Mouse (Mus musculus) stomach, embryonic 16.5 days (tissue): Measurements from ENCODE around the gene 2200002J24Rik. TPM values are rescaled to one million over a fixed set of nuclear protein-coding genes. Genes with fewer than 3 reads are reported as not detected.

Source experiments
- ATAC-seq: fragments of 200-750 bp; cut with Nextera tagmentation; 2 replicates; pipeline ENCODE4 v1.8.0; 2017; ENCODE audit warnings: moderate number of reproducible peaks, moderate TSS enrichment; ENCODE audit not compliant: insufficient read depth, low FRiP score
- H3K27ac ChIP-seq: fragments of 300-500 bp; sonication (generic); 2 replicates; pipeline ENCODE4 v1.5.1; 2014; ENCODE audit warnings: low read length
- H3K27me3 ChIP-seq: fragments of 300-500 bp; sonication (generic); 2 replicates; pipeline ENCODE4 v1.6.1; 2014; ENCODE audit warnings: low read length, control low read depth, mixed read lengths; ENCODE audit not compliant: control insufficient read depth, insufficient read depth
- H3K36me3 ChIP-seq: fragments of 300-500 bp; sonication (generic); 2 replicates; pipeline ENCODE4 v1.6.1; 2014; ENCODE audit warnings: low read length; ENCODE audit not compliant: control insufficient read depth, insufficient read depth
- H3K4me1 ChIP-seq: fragments of 300-500 bp; sonication (generic); 2 replicates; pipeline ENCODE4 v1.6.1; 2014; ENCODE audit warnings: low read length, control low read depth, mixed read lengths; ENCODE audit not compliant: control insufficient read depth, insufficient read depth
- H3K4me2 ChIP-seq: fragments of 300-500 bp; sonication (generic); 2 replicates; pipeline ENCODE4 v1.6.1; 2014; ENCODE audit warnings: low read depth, low read length, mixed read lengths
- H3K4me3 ChIP-seq: fragments of 300-500 bp; sonication (generic); replicated peaks from 2 replicates; pipeline ENCODE4 v1.5.1; 2014; ENCODE audit warnings: mild to moderate bottlenecking, low read length
- H3K9ac ChIP-seq: fragments of 300-500 bp; sonication (generic); 2 replicates; pipeline ENCODE4 v1.6.1; 2014; ENCODE audit warnings: low read length
- H3K9me3 ChIP-seq: fragments of 300-500 bp; sonication (generic); replicated peaks from 2 replicates; pipeline ENCODE4 v1.6.1; 2016; ENCODE audit warnings: low read length, control low read depth; ENCODE audit not compliant: control insufficient read depth
- WGBS: fragments of 180-500 bp; shearing (Covaris S2); extraction: QIAGEN DNeasy Blood & Tissue Kit; methylation state at CpG from one replicate; pipeline ENCODE4 v1.1.7; 2014; 5-methylcytosine and 5-hydroxymethylcytosine counted together
- polyA plus RNA-seq: library from polyadenylated mRNA; unstranded; fragments of >200 nt; fragmentation: Nextera tagmentation; extraction: Ambion mirVana; gene quantifications from 2 replicates; pipeline ENCODE4 v1.2.1, GENCODE M21; 2015

2200002J24Rik gene
- polyA plus RNA-seq, 1 experiment from 2014 or later, result 5.5 TPM

- no peaks in the 10 kb centered on the region; the same call in 1 of the 2 replicates for H3K9me3 ChIP-seq
- no peak overlapping the region for H3K9ac ChIP-seq
- no peak overlapping the region for H3K4me3 ChIP-seq
- H3K4me2 ChIP-seq, result no peak overlapping the region
- ATAC-seq, result no peak
- no peaks in the 10 kb centered on the region for H3K27me3 ChIP-seq
- H3K36me3 ChIP-seq, result no peaks in the 10 kb centered on the region
- 68% methylated on average over 2 of the region's 2 CpGs for WGBS
- no peak overlapping the region for H3K27ac ChIP-seq
- H3K4me1 ChIP-seq, result 0 out of 2 replicates have a peak, but pooled peaks cover 6% of the 10 kb centered on the region
Measured at GRCm38 (mm10) chr7:30683425-30683824, 15.3 kb upstream of the 2200002J24Rik start.

DNA sequence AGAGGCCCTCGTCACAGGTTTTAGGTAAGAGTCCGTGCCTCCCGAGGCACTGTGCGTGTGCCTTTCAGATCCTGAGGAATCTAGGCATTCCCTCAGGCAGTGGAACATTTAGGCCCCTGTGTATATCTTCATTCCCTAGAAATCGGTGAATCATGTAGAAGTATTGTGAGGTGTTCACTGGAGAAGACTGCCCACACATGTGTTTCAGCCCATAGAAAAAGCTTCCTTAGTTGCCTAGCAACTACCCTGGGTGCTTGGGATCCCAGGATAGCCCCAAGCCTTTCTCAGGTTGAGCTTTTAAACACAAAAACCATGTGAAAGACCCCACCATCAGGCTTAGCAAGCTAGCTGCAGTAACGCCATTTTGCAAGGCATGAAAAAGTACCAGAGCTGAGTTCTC, 10.4 kb upstream of the 2200002J24Rik start:
- H3K27ac ChIP-seq, result peak overlapping the region; percentile 55
- H3K27me3 ChIP-seq, result no peaks in the 10 kb centered on the region
- ATAC-seq, result no peak
- H3K4me3 ChIP-seq, result no peak overlapping the region
- H3K4me2 ChIP-seq, result no peak overlapping the region
- H3K36me3 ChIP-seq, result no peaks in the 10 kb centered on the region
- no peak overlapping the region; the same call in 1 of the 2 replicates for H3K9ac ChIP-seq
- H3K4me1 ChIP-seq, result 0 out of 2 replicates have a peak, but pooled peaks cover 6% of the 10 kb centered on the region
- no peaks in the 10 kb centered on the region for H3K9me3 ChIP-seq
- WGBS, result 70% methylated on average over 6 of the region's 6 CpGs

DNA sequence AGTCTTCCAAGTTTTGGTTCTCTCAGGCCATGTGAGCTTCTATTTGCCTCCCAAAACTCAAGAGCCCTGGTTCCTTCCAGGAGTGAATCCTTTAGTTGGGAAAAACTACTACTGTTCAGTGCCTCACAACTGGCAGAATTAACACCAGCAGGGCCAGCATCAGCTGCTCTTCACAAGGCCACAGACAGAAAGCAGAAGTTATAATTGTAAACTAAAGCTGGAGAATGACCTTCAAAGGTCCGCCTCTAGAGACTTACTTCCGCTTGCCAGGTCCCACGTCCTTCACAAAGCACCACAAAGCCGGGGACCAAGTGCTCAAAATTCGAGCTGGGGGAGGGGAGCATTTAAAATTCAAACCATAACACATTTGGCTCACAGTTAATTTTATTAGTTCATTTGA, 625 bp upstream of the 2200002J24Rik start:
- ATAC-seq, result no peak
- H3K27me3 ChIP-seq, result no peaks in the 10 kb centered on the region
- no peaks in the 10 kb centered on the region for H3K36me3 ChIP-seq
- 0 out of 2 replicates have a peak overlapping the region, but pooled peaks have one; percentile 27 for H3K27ac ChIP-seq
- 58% methylated on average over 5 of the region's 5 CpGs for WGBS
- H3K4me1 ChIP-seq, result no peaks in the 10 kb centered on the region
- H3K9me3 ChIP-seq, result no peaks in the 10 kb centered on the region
- H3K4me3 ChIP-seq, result no peak overlapping the region
- no peak overlapping the region for H3K9ac ChIP-seq
- no peak overlapping the region for H3K4me2 ChIP-seq

DNA sequence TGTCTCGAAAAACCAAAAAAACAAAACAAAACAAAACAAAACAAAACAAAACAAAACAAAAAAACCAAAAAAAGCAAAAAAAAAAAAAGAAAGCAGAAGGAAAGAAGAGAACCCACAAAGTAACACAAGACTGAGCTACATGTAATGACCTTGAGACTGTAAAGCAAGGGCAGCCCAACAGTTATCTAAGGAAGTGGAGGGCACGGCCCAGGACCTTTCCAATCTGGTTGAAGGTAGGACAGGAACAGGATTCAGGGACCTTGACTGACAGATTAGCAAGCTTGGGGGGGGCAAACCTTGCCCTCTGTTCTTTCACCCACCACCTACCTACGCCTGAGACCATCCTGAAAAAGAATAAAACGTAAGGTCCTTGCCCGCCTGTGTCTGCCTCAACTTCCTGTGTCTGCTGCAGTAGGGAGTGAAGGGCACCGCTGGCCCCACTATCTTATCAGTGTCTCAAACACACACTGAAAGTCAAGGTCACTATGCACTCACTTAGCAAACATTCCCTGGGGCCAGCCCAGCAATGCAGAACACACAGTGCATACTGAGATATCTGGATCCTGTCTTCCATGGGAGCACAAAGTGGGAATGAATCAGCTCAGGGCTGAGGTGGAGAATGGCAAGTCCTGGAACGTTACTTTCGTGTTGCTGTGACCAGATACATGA, 7.6 kb downstream of the 2200002J24Rik start:
- H3K9me3 ChIP-seq, result no peaks in the 10 kb centered on the region
- ATAC-seq, result peak; percentile 89
- H3K4me1 ChIP-seq, result no peaks in the 10 kb centered on the region
- H3K9ac ChIP-seq, result no peak overlapping the region; the same call in 1 of the 2 replicates
- 50% methylated on average over 8 of the region's 8 CpGs for WGBS
- peak overlapping the region; percentile 73 for H3K27ac ChIP-seq
- H3K4me2 ChIP-seq, result peak overlapping the region; percentile 10; the same call in 1 of the 2 replicates
- no peaks in the 10 kb centered on the region for H3K27me3 ChIP-seq
- H3K4me3 ChIP-seq, result no peak overlapping the region
- H3K36me3 ChIP-seq, result no peaks in the 10 kb centered on the region

DNA sequence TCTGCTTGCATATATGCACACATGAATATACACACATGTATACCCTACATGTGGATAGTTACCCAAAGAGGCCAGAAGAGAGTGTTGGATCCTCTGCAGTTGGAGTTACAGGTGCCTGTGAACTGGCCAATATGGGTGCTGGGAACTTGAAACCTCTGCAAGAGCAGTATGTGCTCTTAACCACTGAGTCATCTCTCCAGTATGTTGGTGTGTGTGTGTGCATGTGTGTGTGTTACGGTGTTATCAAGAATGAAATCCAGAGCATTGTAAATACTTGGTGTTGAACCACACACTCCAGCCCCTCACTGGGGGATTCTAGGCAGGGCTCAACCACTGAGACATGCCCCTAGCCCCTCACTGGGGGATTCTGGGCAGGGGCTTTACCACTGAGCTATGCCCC, 8.7 kb downstream of the 2200002J24Rik start:
- 57% methylated on average over 1 of the region's 1 CpGs for WGBS
- Histone ChIP-seq H3K4me2 (no peak overlapping the region), H3K36me3 (no peaks in the 10 kb centered on the region)

DNA sequence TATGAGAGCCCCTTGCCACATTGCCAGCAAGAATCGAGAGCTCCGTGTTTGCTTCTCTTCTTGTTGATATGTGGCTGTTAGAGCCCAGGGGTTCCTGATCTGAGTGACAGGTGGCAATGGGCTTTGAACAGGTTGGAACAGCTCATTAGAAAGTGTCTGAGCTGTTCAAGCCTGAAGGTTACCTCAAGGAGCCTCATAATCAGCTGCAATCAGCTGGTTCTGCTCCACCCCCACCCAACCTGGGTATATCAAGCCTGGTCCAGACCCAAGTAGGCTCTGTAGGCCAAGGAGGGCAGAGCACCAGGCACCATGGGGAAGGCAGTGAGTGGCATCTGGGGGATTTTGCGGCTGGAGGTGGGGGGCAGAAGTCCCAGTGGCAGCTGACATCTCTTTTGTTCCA, 13.2 kb downstream of the 2200002J24Rik start, which contains the start of gene Atp4a:
TSS of gene Atp4a (plus strand) at position 268 of the 400 bp plus-strand sequence.
- ATAC-seq, result no peak
- no peaks in the 10 kb centered on the region for H3K9me3 ChIP-seq
- H3K27me3 ChIP-seq, result peaks cover 11% of the 10 kb centered on the region
- H3K36me3 ChIP-seq, result no peaks in the 10 kb centered on the region
- H3K27ac ChIP-seq, result no peak within 1 kb of the TSS
- WGBS, result 70% methylated on average over 3 of the region's 3 CpGs
- H3K9ac ChIP-seq, result no peak within 1 kb of the TSS
- no peak within 1 kb of the TSS for H3K4me2 ChIP-seq
- H3K4me1 ChIP-seq, result peaks cover 3% of the 10 kb centered on the region
- no peak within 1 kb of the TSS for H3K4me3 ChIP-seq

More for the DNA sequence above, 8.7 kb downstream of the 2200002J24Rik start:
- Histone ChIP-seq H3K4me3 (no peak overlapping the region), H3K9me3 (no peaks in the 10 kb centered on the region), H3K4me1 (no peaks in the 10 kb centered on the region), H3K27ac (no peak overlapping the region; the same call in 1 of the 2 replicates), H3K27me3 (no peaks in the 10 kb centered on the region), H3K9ac (no peak overlapping the region)
- no peak for ATAC-seq

GRCm38 (mm10) chr7:30717006-30717715, 18.4 kb downstream of the 2200002J24Rik start:
- Histone ChIP-seq H3K4me3 (peak overlapping the region; percentile 46), H3K27me3 (peaks cover 14% of the 10 kb centered on the region), H3K36me3 (no peaks in the 10 kb centered on the region), H3K27ac (no peak overlapping the region), H3K4me1 (peaks cover 14% of the 10 kb centered on the region), H3K4me2 (peak overlapping the region; percentile 72), H3K9ac (peak overlapping the region; percentile 55), H3K9me3 (no peaks in the 10 kb centered on the region)
- WGBS, result 1% methylated on average over 43 of the region's 43 CpGs
- ATAC-seq, result peak; percentile 97

DNA sequence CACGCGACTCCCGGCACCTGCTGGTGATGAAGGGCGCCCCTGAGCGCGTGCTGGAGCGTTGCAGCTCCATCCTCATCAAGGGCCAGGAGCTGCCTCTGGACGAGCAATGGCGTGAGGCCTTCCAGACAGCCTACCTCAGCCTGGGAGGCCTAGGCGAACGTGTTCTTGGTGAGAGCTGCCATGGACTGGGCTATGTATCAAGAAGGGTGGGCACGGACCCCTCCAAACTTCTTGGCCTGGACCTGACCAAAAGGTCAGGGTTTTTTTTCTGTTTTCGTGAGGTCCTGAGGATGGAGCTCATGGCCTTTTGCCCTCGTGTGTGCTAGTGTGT, 19.0 kb downstream of the 2200002J24Rik start:
- H3K36me3 ChIP-seq, result no peaks in the 10 kb centered on the region
- ATAC-seq, result no peak
- no peaks in the 10 kb centered on the region for H3K9me3 ChIP-seq
- no peak overlapping the region for H3K27ac ChIP-seq
- H3K4me3 ChIP-seq, result peak overlapping the region; percentile 46
- peaks cover 14% of the 10 kb centered on the region for H3K4me1 ChIP-seq
- peak overlapping the region; percentile 55 for H3K9ac ChIP-seq
- H3K27me3 ChIP-seq, result peaks cover 14% of the 10 kb centered on the region
- WGBS, result 13% methylated on average over 14 of the region's 14 CpGs
- peak overlapping the region; percentile 72 for H3K4me2 ChIP-seq

GRCm38 (mm10) chr7:30719669-30720068, 20.9 kb downstream of the 2200002J24Rik start:
- no peak overlapping the region for H3K27ac ChIP-seq
- 90% methylated on average over 5 of the region's 5 CpGs for WGBS
- peaks cover 14% of the 10 kb centered on the region for H3K4me1 ChIP-seq
- H3K4me2 ChIP-seq, result no peak overlapping the region
- H3K9me3 ChIP-seq, result no peaks in the 10 kb centered on the region
- peaks cover 14% of the 10 kb centered on the region for H3K27me3 ChIP-seq
- no peaks in the 10 kb centered on the region for H3K36me3 ChIP-seq
- H3K9ac ChIP-seq, result no peak overlapping the region
- ATAC-seq, result no peak
- no peak overlapping the region for H3K4me3 ChIP-seq
